Mouse (Mus musculus): ENCODE results near the gene Nav3. TPM values are rescaled to one million over a fixed set of nuclear protein-coding genes. Genes with fewer than 3 reads are reported as not detected.
A peak's percentile ranks its signal among the peaks of the same experiment; 100 is the strongest.

The Nav3 gene
- total RNA-seq (2021): 10 to 100 TPM in 1 of 2 experiments, 1 to 10 TPM in 1; 9.9 to 14.1 TPM
- long read RNA-seq, experiment 1: 0 reads
- long read RNA-seq, experiment 2, partial matches to known transcripts: 1 of 1 reads
- long read RNA-seq, experiment 2, other reads (novel, unspliced or antisense): 0 of 1 reads

- peak; percentile 11 to 17 for DNase-seq (ENCODE audit: low spot score in 2 of 2)
Observed at GRCm38 (mm10) chr10:110455838-110456493, at the start of gene Nav3. Nav3 (minus strand) TSS chr10:110456204.

- DNase-seq (ENCODE audit: low spot score in 2 of 2): no peak
Observed at GRCm38 (mm10) chr10:110485306-110485705, 29.3 kb upstream of the Nav3 start.

DNA sequence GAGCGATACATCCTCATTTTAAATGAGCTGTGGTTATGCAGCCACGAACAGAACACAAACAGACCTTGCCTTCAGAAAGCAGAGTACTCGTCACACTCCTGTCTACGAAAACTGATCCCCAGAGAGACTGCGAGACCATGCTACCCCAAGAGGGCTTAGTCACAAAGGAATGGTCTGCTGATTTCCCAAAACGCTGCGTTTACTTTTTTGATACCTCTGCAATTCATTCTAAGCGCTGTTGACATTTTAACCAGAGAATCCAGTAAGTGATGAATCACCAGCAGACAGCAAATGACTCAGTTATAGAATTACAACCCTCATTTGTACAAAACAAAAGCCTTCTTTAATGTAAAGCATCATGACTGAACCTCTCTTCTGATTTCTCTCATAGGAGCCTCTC is 28.8 kb upstream of the Nav3 start:
- no peak for DNase-seq (ENCODE audit: low spot score in 2 of 2)

DNA sequence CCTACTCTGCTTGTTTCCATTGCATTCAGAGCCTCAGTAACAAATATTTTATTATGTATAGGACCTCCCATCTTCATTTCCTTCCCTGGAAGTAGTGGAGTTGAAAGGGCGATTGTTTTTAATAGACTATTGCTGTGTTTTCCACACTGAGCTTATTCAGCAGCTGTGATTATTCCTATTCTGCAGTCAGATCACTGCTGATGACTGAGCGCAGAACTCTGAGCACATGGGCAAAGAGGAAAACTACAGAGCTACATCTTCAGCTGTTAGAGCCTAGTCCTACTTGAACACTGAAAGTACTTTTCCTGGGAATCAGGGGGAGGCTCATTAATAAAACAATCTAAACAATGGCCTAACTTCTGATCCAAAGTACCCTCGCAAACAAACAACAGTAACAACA is 23.2 kb upstream of the Nav3 start:
- DNase-seq (ENCODE audit: low spot score in 2 of 2): no peak

DNA sequence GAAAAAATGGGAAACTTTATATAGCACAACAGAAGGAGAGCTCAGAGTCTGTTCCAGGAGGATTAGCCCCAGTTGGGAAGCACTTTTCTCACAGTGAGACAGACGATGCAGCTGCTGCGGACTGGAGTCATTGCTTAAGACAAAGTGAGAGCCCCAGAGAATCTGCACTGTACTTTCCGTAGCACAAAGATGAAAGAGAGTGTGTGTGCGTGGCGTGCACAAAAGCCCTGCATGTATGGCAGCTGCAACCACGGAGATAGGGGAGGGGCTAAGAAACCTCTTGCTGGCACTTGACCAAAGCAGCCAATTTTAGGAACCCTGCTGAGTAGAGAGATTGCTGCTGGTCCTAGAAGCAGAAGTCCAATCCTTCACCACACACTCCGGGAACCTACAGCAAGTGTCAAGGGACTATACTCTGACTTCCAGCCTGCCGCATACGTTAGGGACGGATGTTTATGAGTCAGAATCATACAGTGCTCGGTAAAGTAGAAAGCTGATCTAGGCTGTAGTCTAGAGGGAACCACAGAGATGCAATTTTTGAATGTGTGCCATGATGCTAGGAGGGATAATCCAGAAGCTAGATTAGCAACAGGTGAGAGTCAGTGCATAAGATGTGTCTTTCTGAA is 21.8 kb upstream of the Nav3 start:
- DNase-seq (ENCODE audit: low spot score in 2 of 2): no peak

GRCm38 (mm10) chr10:110474107-110474506 is 18.1 kb upstream of the Nav3 start:
- DNase-seq (ENCODE audit: low spot score in 2 of 2): no peak

DNA sequence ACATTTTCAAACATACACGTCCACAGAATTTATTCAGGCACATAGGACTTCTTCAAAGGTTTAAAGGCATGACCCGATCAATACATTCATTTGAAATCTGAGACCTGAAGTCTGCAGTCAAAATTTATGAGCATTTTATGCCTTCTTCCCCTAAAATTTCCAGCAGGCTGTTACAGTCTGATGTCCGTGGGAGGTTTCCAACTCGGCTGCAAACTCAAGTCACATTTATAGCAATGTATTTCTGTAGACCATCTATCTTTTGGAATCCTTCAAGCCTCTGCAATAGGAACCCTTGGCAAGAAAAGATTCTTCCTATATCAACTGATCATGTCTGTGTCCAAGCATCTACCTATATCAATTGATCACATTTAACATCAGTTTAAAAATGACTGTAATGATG is 13.4 kb upstream of the Nav3 start:
- DNase-seq (ENCODE audit: low spot score in 2 of 2): no peak

DNA sequence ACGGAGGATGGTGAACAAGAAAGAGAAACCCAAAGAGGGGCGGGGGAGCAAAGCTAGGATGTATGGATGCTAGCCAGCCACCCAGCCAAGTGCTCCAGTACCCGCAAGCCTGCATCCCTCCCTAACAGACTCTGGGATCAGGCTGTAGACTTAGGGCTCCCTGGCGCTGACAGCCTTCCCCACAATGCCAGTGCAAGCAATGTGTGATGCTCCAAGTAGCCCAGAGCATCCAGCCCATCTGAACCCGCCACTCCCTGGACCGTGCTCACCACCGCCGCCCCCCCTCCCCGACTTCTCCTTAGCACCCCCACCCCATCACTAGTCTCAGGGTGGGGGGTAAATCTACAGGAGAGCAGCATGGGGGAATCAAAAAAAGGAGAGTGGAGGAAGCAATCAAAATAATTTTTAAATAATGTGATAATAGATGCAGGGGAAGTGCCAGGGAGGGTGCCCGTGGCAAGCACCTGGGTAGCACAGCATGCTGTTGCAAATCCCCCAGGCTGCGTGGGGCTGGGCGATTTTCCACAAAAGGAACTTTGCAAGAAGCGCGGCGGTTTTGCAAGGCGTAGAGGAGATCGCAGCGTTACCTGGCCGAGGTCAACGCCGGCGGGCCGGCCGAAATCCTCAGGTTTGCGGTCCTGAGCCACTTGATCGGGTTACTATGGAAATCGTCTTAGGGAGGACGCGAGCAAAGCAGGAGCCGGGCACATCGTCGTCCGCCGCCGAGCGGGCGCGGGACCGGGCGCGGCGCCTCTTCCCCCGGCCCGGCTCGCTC is 754 bp downstream of the Nav3 start:
- DNase-seq (ENCODE audit: low spot score in 2 of 2): no peak

GRCm38 (mm10) chr10:110453566-110453965 is 2.4 kb downstream of the Nav3 start:
- DNase-seq (ENCODE audit: low spot score in 2 of 2): no peak

GRCm38 (mm10) chr10:110440396-110440795 is 15.6 kb downstream of the Nav3 start:
- no peak for DNase-seq (ENCODE audit: low spot score in 2 of 2)

DNA sequence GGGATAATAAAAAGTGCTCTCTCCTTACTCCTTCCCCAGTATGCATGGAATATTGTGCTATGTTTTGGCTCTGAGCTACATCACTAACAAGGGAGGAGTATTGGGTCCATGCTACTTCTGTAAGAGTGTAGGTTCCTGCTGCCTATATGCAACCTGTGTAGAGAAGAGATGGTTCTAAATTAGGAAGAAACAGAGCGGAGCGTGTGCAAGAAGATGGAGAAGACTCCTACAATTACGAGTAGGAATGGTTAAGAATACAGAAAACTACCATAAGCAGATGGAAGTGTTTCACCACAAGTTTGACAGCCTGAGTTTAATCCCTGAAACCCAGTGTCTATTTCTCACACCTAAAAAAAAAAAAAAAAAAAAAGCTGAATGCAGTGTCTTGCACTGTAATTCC is 24.9 kb downstream of the Nav3 start:
- no peak for DNase-seq (ENCODE audit: low spot score in 2 of 2)

DNA sequence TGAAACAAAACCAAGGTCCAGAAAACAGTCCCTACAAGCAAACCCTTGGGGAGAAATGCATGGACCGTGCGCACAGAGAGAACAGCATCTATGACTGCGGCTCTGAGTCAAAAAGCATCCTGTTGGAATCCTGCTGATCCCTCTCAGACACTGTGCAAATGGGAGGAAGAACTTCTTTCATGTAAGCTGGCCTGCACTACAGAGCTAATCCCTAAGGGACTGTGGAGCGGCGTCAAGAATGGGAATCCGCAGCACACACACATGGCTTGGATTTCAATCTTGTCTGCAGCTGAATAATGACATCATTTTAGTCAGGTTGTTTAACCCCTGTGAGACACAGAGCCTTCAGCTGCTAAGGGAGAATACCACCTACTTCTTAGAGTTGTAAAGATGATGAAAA is 26.4 kb downstream of the Nav3 start:
- DNase-seq (ENCODE audit: low spot score in 2 of 2): no peak

DNA sequence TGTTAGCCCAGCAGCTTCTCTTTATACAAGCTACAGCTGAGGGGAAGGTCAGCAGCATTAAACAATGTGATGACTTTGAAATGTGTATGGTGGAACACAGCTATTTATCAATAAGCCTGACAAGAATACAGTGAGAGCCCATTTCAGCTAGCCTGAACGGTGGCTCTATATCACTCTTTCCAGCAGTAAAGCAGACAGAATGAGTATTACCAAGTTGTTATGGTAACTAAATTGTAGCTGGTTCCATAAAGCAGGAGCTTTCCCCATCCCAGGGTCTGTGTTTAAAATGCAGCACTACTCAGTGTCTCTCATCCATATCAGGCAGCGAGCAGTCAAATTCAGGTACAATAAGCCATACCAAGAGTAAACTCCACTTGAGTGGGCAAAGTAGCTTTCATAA is 27.0 kb downstream of the Nav3 start:
- no peak for DNase-seq (ENCODE audit: low spot score in 2 of 2)

- DNase-seq (ENCODE audit: low spot score in 2 of 2): no peak
Observed at GRCm38 (mm10) chr10:110421533-110421932, 34.5 kb downstream of the Nav3 start.

- no peak for DNase-seq (ENCODE audit: low spot score in 2 of 2)
Observed at GRCm38 (mm10) chr10:110417003-110417402, 39.0 kb downstream of the Nav3 start.

DNA sequence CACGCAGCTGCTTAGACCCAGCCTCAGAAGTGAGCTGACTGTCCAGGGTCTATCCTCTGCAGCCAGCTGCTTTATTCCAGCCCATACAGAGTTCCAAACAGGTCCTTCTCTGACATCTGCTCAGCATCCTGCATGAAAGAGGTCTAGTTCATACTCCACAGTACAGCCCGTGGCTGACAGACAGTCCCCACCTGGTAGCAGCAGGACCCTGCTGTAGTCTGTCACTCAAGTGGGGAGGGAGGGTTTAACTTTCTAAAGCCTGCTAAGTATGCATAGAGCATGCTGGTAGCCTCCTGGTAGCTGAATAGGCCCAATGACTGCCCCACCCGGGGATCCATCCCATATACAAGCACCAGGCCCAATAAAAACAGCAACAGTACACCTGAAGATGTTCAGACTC is 40.4 kb downstream of the Nav3 start:
- no peak for DNase-seq (ENCODE audit: low spot score in 2 of 2)

DNA sequence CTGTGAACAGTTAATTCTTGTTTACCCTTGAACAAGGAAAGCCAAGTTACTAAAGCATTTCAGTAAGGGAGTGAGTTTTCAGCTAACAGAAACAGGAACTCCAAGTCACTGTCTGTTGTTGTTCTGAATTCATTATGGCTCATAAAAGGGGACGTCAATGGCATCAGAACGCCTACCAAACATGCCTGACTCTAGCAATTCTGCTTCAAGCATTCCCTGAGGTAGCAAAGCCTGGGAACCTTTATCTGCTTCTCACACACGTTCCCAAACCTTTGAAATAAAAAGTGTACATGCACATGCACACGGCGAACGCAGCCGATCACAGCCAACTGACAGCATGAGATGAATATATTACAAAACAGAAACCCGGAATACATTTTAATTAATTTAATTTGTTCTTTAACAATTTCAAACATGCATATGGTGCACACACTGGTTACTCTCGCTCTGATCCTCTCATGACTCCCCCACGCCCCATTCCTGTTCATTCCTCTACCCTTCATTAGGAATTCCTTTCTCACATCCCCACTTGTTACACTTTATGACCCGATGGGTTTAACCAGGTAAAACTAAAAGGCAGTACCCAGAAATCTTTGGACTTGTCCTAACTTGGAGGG is 42.6 kb downstream of the Nav3 start:
- no peak for DNase-seq (ENCODE audit: low spot score in 2 of 2)

DNA sequence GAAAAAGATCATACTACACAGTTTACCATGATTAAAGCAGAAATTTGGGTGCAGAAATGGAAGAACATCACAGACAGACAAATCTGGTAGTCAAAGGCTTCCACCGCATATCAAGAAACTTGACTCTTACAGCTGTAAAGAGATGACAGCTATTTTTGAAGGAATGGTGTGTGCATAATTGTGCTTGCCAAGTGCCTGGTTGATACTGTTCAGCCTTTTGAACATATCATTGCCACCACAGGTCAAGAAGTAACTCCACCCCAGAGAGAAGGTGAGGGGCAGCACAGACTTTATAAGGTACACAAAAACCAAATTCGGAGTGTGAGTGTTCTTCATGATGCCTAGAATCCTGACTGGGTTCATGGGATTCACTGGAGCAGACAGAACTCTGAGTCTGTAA is 53.1 kb downstream of the Nav3 start:
- DNase-seq (ENCODE audit: low spot score in 2 of 2): no peak

DNA sequence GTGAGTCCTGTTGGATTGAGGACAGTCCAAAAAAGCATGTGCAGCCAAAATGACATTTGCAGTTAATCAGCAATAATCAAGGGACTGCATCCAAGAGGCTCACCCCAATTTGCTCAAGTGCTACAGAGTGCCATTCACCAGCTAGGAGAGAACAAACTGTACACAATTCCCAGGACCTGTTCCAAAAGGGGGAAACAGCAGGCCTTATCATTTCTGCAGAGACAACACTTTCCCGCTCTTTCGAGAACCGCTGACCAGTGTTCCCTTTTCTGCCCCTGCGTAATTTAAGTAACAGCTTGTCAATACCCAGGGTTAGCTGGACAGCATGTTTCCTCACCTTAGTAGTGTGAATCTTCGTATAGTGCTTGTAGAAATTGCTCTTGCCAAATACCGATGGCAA is 55.4 kb downstream of the Nav3 start:
- DNase-seq (ENCODE audit: low spot score in 2 of 2): no peak

GRCm38 (mm10) chr10:110398643-110399042 is 57.4 kb downstream of the Nav3 start:
- no peak for DNase-seq (ENCODE audit: low spot score in 2 of 2)

- no peak for DNase-seq (ENCODE audit: low spot score in 2 of 2)
Observed at GRCm38 (mm10) chr10:110386476-110387197, 69.4 kb downstream of the Nav3 start.

Data from adrenal gland, postnatal 4 days (tissue).